Mouse (Mus musculus) myocyte (in vitro differentiated cells): ENCODE results near the gene Fam221a. TPM values are rescaled to one million over a fixed set of nuclear protein-coding genes. Genes with fewer than 3 reads are reported as not detected.

ENCODE experiments used
- H3K27me3 ChIP-seq: one replicate; pipeline ENCODE4 v1.6.1; 2011; ENCODE audit not compliant: control insufficient read depth, insufficient read depth, insufficient read length
- H3K36me3 ChIP-seq: one replicate; pipeline ENCODE4 v1.6.1; 2011; ENCODE audit not compliant: control insufficient read depth, insufficient read depth
- H3K4me2 ChIP-seq: one replicate; pipeline ENCODE4 v1.6.1; 2011; ENCODE audit warnings: low read depth, control low read depth
- H3K4me3 ChIP-seq: one replicate; pipeline ENCODE4 v1.5.1; 2011; ENCODE audit warnings: mild to moderate bottlenecking, control low read depth, moderate library complexity
- H3K79me2 ChIP-seq: one replicate; pipeline ENCODE4 v1.6.1; 2011; ENCODE audit not compliant: control insufficient read depth, insufficient read depth
- H3ac ChIP-seq: one replicate; pipeline ENCODE4 v1.6.1; 2011; ENCODE audit not compliant: control insufficient read depth, insufficient read length
- CEBPB ChIP-seq: IDR thresholded peaks from 2 replicates; pipeline ENCODE4 v1.6.1; 2011; ENCODE audit warnings: mild to moderate bottlenecking, moderate library complexity; ENCODE audit not compliant: poor library complexity, insufficient read depth, severe bottlenecking
- E2F4 ChIP-seq: IDR thresholded peaks from one replicate; pipeline ENCODE4 v1.6.1; 2011; ENCODE audit warnings: mild to moderate bottlenecking, control low read depth, moderate library complexity; ENCODE audit not compliant: insufficient read depth
- MAX ChIP-seq: IDR thresholded peaks from one replicate; pipeline ENCODE4 v1.6.1; 2011; ENCODE audit warnings: low read depth, mild to moderate bottlenecking, control low read depth
- MYOD1 ChIP-seq, 3 experiments: IDR thresholded peaks; one replicate each; pipeline ENCODE4 v1.6.1; 2011; ENCODE audit warnings: control low read depth in 2 of 3, low read depth in 2 of 3, mild to moderate bottlenecking in 2 of 3, moderate library complexity in 1 of 3; ENCODE audit not compliant: insufficient read length in 2 of 3, control insufficient read depth in 1 of 3
- MYOG ChIP-seq, 3 experiments: IDR thresholded peaks; one replicate each; pipeline ENCODE4 v1.6.1; 2011; ENCODE audit warnings: control low read depth in 2 of 3, low read depth in 2 of 3, mild to moderate bottlenecking in 2 of 3; ENCODE audit not compliant: insufficient read length in 2 of 3, control insufficient read depth in 1 of 3, insufficient read depth in 1 of 3
- POLR2A ChIP-seq: IDR thresholded peaks from one replicate; pipeline ENCODE4 v1.6.1; 2011; ENCODE audit warnings: low read depth, mild to moderate bottlenecking, control low read depth, moderate library complexity; ENCODE audit not compliant: insufficient read length
- POLR2AphosphoS2 ChIP-seq: IDR thresholded peaks from one replicate; pipeline ENCODE4 v1.6.1; 2011; ENCODE audit warnings: low read depth, control low read depth; ENCODE audit not compliant: insufficient read length
- REST ChIP-seq: IDR thresholded peaks from one replicate; pipeline ENCODE4 v1.6.1; 2011; ENCODE audit warnings: mild to moderate bottlenecking, control low read depth, moderate library complexity; ENCODE audit not compliant: insufficient read depth, insufficient read length
- SRF ChIP-seq: IDR thresholded peaks from one replicate; pipeline ENCODE4 v1.6.1; 2011; ENCODE audit warnings: low read depth; ENCODE audit not compliant: control insufficient read depth, insufficient read length
- TCF12 ChIP-seq: IDR thresholded peaks from one replicate; pipeline ENCODE4 v1.6.1; 2011; ENCODE audit warnings: mild to moderate bottlenecking, control low read depth; ENCODE audit not compliant: poor library complexity, insufficient read depth, severe bottlenecking
- TCF3 ChIP-seq: IDR thresholded peaks from one replicate; pipeline ENCODE4 v1.6.1; 2011; ENCODE audit warnings: low read depth, control low read depth; ENCODE audit not compliant: insufficient read length
- USF1 ChIP-seq: IDR thresholded peaks from one replicate; pipeline ENCODE4 v1.6.1; 2011; ENCODE audit warnings: low read depth, mild to moderate bottlenecking, control low read depth, moderate library complexity
- polyA plus RNA-seq: library from polyadenylated mRNA; unstranded; fragments of >200 nt; fragmentation: generic; extraction: Trizol; gene quantifications from one replicate; pipeline ENCODE4 v1.2.1, GENCODE M21; 2012; ENCODE audit warnings: missing spikeins

The Fam221a gene
- polyA plus RNA-seq, 1 experiment, result 0.85 TPM

DNA sequence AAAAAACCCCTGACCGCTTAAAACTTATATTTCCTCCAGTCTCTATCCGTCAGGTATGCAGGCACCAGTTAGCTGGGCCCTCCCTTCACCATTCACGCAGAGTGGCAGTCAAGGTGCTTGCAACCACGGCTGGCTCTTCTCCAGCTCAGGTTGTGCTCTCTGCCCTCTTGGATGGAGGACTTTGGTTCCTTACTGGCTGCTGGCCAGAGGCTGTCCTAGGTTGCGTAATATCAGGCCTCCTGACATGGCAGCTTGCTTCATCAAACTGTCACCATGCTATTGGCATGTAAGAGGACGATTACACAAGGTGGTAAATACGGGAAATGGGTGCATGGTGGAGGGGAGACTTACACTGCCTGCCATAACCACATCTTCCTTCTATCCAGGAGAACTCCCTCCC lies 17.7 kb upstream of the Fam221a start:
- TF ChIP-seq SRF (no peak), POLR2A (no peak), MAX (no peak), TCF3 (no peak), E2F4 (no peak), MYOG (IDR thresholded peaks at IDR 0.05; ENCODE audit: control insufficient read depth in 1 of 3, insufficient read depth in 1 of 3, insufficient read length in 2 of 3, low read depth in 2 of 3) (no peak), MYOD1 (IDR thresholded peaks at IDR 0.05; ENCODE audit: control insufficient read depth in 1 of 3, insufficient read length in 2 of 3, low read depth in 2 of 3) (no peak), POLR2AphosphoS2 (no peak), USF1 (no peak), TCF12 (no peak), REST (no peak), CEBPB (no peak)

GRCm38 (mm10) chr6:49354613-49355012 lies 12.9 kb upstream of the Fam221a start:
- no peak overlapping the region for H3ac ChIP-seq
- TF ChIP-seq POLR2AphosphoS2 (no peak), MYOD1 (IDR thresholded peaks at IDR 0.05; ENCODE audit: control insufficient read depth in 1 of 3, insufficient read length in 2 of 3, low read depth in 2 of 3) (no peak), MAX (no peak), MYOG (IDR thresholded peaks at IDR 0.05; ENCODE audit: control insufficient read depth in 1 of 3, insufficient read depth in 1 of 3, insufficient read length in 2 of 3, low read depth in 2 of 3) (no peak), USF1 (no peak), CEBPB (no peak), E2F4 (no peak), TCF3 (no peak)
- H3K4me3 ChIP-seq, result no peak overlapping the region
- H3K36me3 ChIP-seq, result no peaks in the 10 kb centered on the region
- H3K27me3 ChIP-seq, result no peaks in the 10 kb centered on the region
- no peak overlapping the region for H3K4me2 ChIP-seq
- H3K79me2 ChIP-seq, result no peaks in the 10 kb centered on the region

More for the DNA sequence above, 17.7 kb upstream of the Fam221a start:
- Histone ChIP-seq H3K27me3 (no peaks in the 10 kb centered on the region), H3ac (no peak overlapping the region), H3K36me3 (no peaks in the 10 kb centered on the region), H3K4me2 (no peak overlapping the region), H3K79me2 (no peaks in the 10 kb centered on the region), H3K4me3 (no peak overlapping the region)

DNA sequence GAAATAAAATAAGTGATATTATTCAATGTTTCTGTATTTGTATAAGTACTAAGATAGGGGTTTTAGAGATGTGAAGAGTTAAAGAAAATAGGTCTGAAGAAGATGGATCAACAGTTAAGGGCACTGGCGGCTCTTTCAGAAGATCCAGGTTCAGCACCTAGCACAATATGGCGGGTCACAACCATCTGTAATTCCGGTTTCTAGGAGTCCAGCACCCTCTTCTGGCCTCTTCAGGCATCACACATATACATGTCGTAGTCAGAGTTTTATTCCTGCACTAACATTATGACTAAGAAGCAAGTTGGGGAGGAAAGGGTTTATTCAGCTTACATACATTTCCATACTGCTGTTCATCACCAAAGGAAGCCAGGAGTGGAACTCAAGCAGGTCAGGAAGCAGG lies 12.4 kb upstream of the Fam221a start:
- H3K36me3 ChIP-seq, result no peaks in the 10 kb centered on the region
- no peaks in the 10 kb centered on the region for H3K79me2 ChIP-seq
- H3K4me2 ChIP-seq, result no peak overlapping the region
- no peak overlapping the region for H3K4me3 ChIP-seq
- no peaks in the 10 kb centered on the region for H3K27me3 ChIP-seq
- no peak overlapping the region for H3ac ChIP-seq
- TF ChIP-seq SRF (no peak), USF1 (no peak), TCF12 (no peak), REST (no peak), MYOG (IDR thresholded peaks at IDR 0.05; ENCODE audit: control insufficient read depth in 1 of 3, insufficient read depth in 1 of 3, insufficient read length in 2 of 3, low read depth in 2 of 3) (no peak), POLR2AphosphoS2 (no peak), POLR2A (no peak), MYOD1 (IDR thresholded peaks at IDR 0.05; ENCODE audit: control insufficient read depth in 1 of 3, insufficient read length in 2 of 3, low read depth in 2 of 3) (no peak), MAX (no peak), E2F4 (no peak), TCF3 (no peak), CEBPB (no peak)

DNA sequence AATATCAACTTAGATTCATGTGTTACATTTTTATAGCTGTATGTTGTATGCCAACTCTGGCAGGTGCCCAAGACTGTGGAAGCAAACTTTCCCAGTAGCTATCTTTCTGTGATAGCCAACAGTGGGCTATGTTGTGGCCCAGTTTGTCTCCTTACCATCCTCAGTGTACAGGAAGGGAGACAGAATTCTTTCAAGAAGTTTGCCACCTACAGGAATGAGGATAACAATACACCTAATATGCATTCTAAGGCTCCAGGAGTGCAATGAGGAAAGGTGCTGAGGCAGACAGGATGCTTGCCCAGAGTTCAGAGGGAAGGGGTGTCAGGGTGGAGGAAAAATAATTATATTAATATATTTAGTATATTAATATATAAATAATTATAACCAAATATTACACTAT lies 7.1 kb upstream of the Fam221a start:
- H3K4me3 ChIP-seq, result no peak overlapping the region
- no peak overlapping the region for H3K4me2 ChIP-seq
- H3ac ChIP-seq, result no peak overlapping the region
- no peaks in the 10 kb centered on the region for H3K27me3 ChIP-seq
- TF ChIP-seq REST (no peak), POLR2A (no peak), TCF3 (no peak), MYOG (IDR thresholded peaks at IDR 0.05; ENCODE audit: control insufficient read depth in 1 of 3, insufficient read depth in 1 of 3, insufficient read length in 2 of 3, low read depth in 2 of 3) (no peak), POLR2AphosphoS2 (no peak), MAX (no peak), CEBPB (no peak), E2F4 (no peak)
- no peaks in the 10 kb centered on the region for H3K36me3 ChIP-seq
- no peaks in the 10 kb centered on the region for H3K79me2 ChIP-seq

DNA sequence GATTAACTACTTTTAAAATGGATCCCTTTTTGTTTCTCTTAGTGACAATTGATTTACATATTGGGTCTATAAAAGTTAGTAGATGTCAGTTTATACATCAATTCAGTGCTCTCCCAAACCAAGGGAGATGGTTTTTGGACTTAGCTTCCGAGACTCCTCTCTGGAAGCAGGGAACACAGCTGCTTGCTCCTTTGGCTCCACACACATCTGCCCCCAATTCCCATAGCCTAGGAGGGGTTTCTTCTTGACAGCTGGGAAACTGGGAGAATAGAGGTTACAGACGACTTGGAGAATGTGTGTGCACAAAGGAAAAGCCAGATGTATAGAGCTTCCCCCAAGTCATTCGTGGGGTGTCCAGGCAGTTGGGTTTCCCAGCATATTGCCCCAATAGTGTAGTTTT lies 673 bp downstream of the Fam221a start:
- H3ac ChIP-seq, result no peak overlapping the region
- no peaks in the 10 kb centered on the region for H3K27me3 ChIP-seq
- H3K4me3 ChIP-seq, result peak overlapping the region; percentile 30
- peak overlapping the region; percentile 96 for H3K4me2 ChIP-seq
- TF ChIP-seq USF1 (no peak), TCF3 (no peak), E2F4 (no peak), MYOD1 (IDR thresholded peaks at IDR 0.05; ENCODE audit: control insufficient read depth in 1 of 3, insufficient read length in 2 of 3, low read depth in 2 of 3) (no peak), CEBPB (no peak), TCF12 (no peak), SRF (no peak)
- H3K36me3 ChIP-seq, result no peaks in the 10 kb centered on the region
- no peaks in the 10 kb centered on the region for H3K79me2 ChIP-seq
